Mouse (Mus musculus) megakaryocyte-erythroid progenitor cell, adult 5-6 weeks (primary cell): ENCODE measurements at regions not wholly inside any gene's neighbourhood (a gene's known extent, or its start where the extent isn't known, plus 50 kb on each side); places are given as distances from the start of the nearest gene placed in this dataset.
A peak's percentile ranks its signal among the peaks of the same experiment; 100 is the strongest.

Experiments used
- ATAC-seq: replicated peaks from 2 replicates; pipeline ENCODE4 v1.8.0; 2016; ENCODE audit warnings: mild to moderate bottlenecking, inconsistent platforms; ENCODE audit not compliant: severe bottlenecking, poor library complexity, low FRiP score, low TSS enrichment

GRCm38 (mm10) chr9:47321106-47321789 lies 208.7 kb upstream of the Cadm1 start:
- no peak for ATAC-seq

GRCm38 (mm10) chr9:47322293-47322692 lies 207.7 kb upstream of the Cadm1 start:
- no peak for ATAC-seq

GRCm38 (mm10) chr9:47323051-47323450 lies 206.9 kb upstream of the Cadm1 start:
- ATAC-seq: no peak

GRCm38 (mm10) chr9:47327575-47327974 lies 202.4 kb upstream of the Cadm1 start:
- ATAC-seq: no peak

- no peak for ATAC-seq
Observed at GRCm38 (mm10) chr9:47332929-47333328, 197.0 kb upstream of the Cadm1 start.

GRCm38 (mm10) chr9:47338221-47338620 lies 191.8 kb upstream of the Cadm1 start:
- ATAC-seq: no peak

GRCm38 (mm10) chr9:47346527-47347111 lies 183.4 kb upstream of the Cadm1 start:
- peak; percentile 65 for ATAC-seq

GRCm38 (mm10) chr9:47350301-47350700 lies 179.7 kb upstream of the Cadm1 start:
- ATAC-seq: no peak

- no peak for ATAC-seq
Observed at GRCm38 (mm10) chr9:47351036-47351435, 178.9 kb upstream of the Cadm1 start.

GRCm38 (mm10) chr9:47353017-47353416 lies 177.0 kb upstream of the Cadm1 start:
- ATAC-seq: no peak

- no peak for ATAC-seq
Observed at GRCm38 (mm10) chr9:47353972-47354371, 176.0 kb upstream of the Cadm1 start.

GRCm38 (mm10) chr9:47354423-47354822 lies 175.6 kb upstream of the Cadm1 start:
- no peak for ATAC-seq

GRCm38 (mm10) chr9:47354866-47355265 lies 175.1 kb upstream of the Cadm1 start:
- ATAC-seq: no peak

- no peak for ATAC-seq
Observed at GRCm38 (mm10) chr9:47357756-47358399, 172.1 kb upstream of the Cadm1 start.

- no peak for ATAC-seq
Observed at GRCm38 (mm10) chr9:47358400-47358767, 171.6 kb upstream of the Cadm1 start.

GRCm38 (mm10) chr9:47363086-47363485 lies 166.9 kb upstream of the Cadm1 start:
- ATAC-seq: no peak

- ATAC-seq: no peak
Observed at GRCm38 (mm10) chr9:47364762-47365161, 165.2 kb upstream of the Cadm1 start.

GRCm38 (mm10) chr9:47367266-47367957 lies 162.6 kb upstream of the Cadm1 start:
- no peak for ATAC-seq

GRCm38 (mm10) chr9:47368015-47368901 lies 161.7 kb upstream of the Cadm1 start:
- ATAC-seq: no peak
